Mouse (Mus musculus) spleen, embryonic (tissue): ENCODE measurements around the gene Siah3.

Source experiments
- CTCF ChIA-PET: fragments of 350-600 bp; sonication (Branson Sonifier 250); formaldehyde crosslinking; loops from one replicate; lab custom pipeline; 2022; lab: Charles Lee

Siah3 gene

DNA sequence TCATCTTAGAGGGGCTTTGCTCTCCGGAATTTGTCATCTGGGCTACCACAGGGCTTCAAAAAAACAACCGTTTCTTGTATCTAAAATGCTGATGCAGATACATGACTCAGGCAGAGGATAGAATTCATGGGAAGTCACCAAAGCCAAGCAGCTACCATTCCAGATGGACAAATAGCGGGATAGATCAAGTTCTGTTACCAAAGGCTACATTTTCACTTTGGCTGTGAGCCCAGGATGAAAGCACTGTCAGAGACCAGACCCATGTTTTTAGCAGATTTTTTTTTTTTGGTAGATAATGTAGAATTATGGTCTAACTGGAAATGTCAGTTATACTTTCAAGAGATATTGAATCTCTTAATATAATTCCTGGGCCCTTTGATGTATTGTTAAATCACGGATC, 7.4 kb downstream of the Siah3 start:
- CTCF ChIA-PET, result no interaction called here

DNA sequence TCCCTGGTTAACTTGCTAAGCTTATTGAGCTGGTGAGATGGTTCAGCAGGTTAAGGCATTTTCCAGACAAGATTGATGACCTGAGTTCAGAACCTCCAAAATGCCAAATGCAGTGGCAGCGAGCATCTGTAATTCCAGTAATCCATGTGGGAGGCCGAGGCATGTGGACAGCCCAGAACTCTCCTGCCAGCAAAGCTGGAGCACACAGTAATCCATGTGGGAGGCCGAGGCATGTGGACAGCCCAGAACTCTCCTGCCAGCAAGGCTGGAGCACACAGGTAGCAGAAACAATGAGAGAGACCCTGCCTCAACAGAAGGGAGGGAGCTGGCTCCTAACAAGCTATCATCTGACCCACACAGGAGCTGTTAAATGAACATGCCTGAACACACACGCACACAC, 13.2 kb downstream of the Siah3 start:
- CTCF ChIA-PET, result no interaction called here

DNA sequence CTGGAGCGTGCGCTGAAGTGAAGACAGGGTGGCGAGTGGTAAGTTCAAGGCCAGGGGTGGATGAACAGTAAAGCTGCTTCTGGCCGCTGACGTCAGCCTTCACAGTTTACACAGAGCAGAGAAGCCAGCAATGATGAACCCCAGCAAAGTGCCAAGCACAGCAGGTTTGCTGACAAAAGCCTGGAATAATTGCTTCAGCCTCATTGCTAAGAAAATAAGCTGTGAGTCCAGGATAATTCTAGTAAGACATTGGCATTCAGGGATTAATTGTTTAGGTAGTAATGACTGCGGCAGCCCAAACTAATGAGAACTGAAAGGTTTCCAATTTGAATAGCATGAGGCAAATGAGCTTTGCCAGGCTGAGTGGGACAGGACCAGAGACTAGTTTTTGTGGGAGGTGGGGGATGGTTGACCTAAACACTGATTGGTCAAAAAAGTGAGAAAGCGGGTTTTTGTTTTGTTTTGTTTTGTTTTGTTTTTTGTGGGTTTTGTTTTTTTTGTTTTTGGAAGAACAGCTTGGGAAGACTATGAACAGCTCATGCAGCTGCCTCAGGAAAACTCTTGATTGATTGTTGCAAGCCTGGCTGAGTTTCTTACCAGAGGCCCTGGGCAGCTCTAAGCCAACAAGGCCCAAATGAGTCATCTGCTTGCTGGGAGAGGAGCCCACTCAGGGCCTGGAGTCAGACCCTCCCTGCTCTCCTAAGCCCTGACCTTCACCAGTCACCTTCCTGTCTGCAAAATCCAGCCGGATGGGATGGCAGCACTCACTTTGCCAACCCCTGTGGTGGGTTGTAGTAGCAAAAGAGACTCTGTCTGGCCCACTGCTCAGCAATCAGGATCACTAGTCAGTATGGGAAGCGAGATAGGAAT, 17.5 kb downstream of the Siah3 start:
- CTCF ChIA-PET, result no interaction called here

DNA sequence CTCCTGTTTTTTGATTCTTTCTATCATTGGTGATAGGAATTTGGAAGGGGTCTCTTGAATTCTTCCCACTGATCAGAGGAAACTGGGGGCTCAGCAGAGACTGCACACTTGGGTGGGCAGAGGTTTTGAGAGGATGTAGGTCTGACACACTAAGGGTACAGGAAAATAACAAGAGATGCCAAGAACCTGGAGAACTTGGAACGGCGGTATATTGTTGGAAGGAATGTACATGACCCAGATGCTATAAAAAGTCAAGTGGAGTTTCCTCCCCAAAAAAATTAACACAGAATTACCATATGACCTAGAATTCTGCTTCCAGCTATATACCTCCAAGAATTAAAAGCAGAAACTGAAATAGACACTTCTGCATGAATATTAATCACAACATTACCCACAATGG, 20.1 kb downstream of the Siah3 start:
- CTCF ChIA-PET, result no interaction called here

- CTCF ChIA-PET, result no interaction called here
Observed at GRCm38 (mm10) chr14:75482231-75483175, 26.7 kb downstream of the Siah3 start.

- CTCF ChIA-PET, result no interaction called here
Observed at GRCm38 (mm10) chr14:75483176-75483546, 27.4 kb downstream of the Siah3 start.

DNA sequence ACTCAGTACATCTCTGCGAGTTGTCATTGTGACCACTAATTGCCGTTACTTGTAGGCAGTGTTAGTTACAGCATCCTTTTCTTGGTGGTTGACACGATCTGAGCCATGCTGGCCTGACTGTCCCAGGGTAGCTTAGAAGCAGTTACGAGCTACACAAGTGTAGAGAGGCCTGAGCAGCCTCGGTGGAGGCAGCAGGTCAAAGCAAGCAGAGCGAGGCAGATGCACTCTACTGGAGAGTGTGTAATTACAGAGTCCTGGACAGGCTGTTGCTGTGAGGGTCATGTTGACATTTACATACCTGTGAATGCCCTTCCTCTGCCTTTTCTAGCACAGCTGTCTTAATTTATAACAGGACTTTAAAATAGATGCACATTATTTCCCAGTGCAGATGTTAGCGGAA, 32.1 kb downstream of the Siah3 start:
- CTCF ChIA-PET, result no interaction called here

- CTCF ChIA-PET, result no interaction called here
Observed at GRCm38 (mm10) chr14:75493555-75494194, 37.9 kb downstream of the Siah3 start.

DNA sequence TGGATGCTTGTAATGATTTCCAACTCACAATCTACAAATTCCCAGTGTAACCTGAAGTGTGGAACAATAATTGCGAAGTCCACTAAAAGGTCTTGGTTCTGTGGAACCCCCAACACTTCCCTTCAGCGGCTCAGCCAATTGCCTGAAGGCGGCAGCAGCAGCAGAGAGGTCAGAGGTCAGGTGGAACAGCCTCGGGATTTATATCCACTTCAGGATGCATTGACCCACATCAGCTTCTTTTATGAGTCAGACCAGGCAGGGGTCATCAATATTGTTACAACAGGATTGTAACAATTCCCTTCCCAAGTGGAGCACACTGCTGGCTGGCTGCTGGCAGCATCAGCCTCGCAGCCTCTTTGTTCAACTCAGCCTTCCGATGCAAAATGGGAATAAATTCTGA, 39.1 kb downstream of the Siah3 start:
- CTCF ChIA-PET, result no interaction called here

- CTCF ChIA-PET, result no interaction called here
Observed at GRCm38 (mm10) chr14:75501501-75501990, 45.8 kb downstream of the Siah3 start.

DNA sequence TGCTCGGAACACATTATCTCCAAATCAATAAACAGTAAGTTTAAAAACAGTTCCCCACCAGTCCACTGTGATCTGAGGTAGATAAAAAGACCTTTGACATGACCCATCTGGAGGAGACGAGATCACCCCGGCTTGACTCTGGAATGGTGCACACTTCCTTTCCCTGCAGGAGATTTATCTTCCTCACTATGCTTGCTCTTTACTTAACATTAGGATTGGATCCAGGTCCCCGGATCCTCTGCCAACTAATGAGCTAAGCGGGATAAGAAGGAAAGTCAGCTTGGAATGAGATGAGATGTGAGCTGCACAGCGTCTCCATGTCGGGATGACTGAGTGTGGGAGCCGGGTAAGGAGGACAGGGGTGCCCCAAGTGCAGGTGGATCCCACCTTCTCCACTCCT, 46.7 kb downstream of the Siah3 start:
- CTCF ChIA-PET, result no interaction called here

DNA sequence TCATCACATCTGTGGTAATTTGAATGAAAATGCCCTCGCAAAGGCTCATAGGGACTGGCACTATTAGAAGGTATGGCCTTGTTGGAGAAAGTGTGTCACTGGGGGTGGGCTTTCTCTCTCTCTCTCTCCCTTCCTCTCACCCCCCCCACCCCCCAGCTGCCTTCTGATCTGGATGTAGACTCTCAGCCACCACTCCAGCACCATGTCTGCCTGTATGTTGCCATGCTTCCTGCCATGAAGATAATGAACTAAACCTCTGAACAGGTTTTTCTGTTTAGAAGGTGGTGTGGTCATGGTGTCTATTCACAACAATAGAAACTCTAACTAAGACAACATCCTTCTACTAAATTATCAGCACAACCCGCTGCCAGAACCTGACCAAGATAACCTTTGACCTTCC, 48.5 kb downstream of the Siah3 start:
- CTCF ChIA-PET, result no interaction called here

DNA sequence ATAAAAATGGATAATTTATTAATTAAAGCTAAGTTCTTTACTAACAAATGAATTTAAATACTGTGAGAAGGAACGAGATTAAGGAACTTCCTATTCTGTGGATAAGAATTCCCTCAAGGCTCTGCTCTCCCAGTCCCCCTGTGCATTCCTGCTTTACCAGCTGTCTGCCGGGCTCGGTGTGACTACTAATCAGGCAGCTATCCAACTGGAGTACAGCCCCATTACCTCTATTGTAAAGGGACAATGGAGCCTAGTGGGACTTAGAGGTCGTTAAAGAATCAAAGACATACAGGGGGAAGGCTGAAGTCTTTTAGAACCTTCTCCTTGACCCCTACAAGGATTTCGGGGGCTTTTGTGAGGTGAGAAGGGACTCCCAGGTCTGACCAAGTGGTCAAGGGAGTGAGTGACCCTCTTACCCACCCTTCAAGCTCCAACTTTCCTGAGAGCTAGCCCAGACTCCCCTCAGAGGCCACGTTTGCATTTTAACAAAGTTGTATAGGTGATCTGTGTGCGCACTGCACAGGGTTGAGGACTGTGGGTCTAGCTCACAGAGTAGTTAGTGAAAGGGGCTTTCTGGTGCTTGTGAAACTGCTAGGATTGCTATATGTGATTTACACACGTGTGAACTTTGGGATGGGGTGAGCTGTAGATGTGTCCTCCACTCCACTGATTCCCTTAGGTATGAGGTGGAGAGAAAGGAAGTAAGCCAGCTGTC, 49.5 kb downstream of the Siah3 start:
- CTCF ChIA-PET, result no interaction called here

- CTCF ChIA-PET, result no interaction called here
Observed at GRCm38 (mm10) chr14:75506246-75506645, 50.5 kb downstream of the Siah3 start.

GRCm38 (mm10) chr14:75510125-75510524, 54.3 kb downstream of the Siah3 start:
- CTCF ChIA-PET, result no interaction called here

GRCm38 (mm10) chr14:75512946-75513345, 57.2 kb downstream of the Siah3 start:
- CTCF ChIA-PET, result no interaction called here

GRCm38 (mm10) chr14:75516161-75516560, 60.4 kb downstream of the Siah3 start:
- CTCF ChIA-PET, result no interaction called here

GRCm38 (mm10) chr14:75516917-75517595, 61.3 kb downstream of the Siah3 start:
- CTCF ChIA-PET, result interaction anchor here (0.6 kb wide), 1 partner anchor 9 kb away, joined by 12 read pairs; no protein-coding TSS in a partner anchor

GRCm38 (mm10) chr14:75518196-75518887, 62.6 kb downstream of the Siah3 start:
- CTCF ChIA-PET, result no interaction called here

GRCm38 (mm10) chr14:75518899-75519298, 63.1 kb downstream of the Siah3 start:
- CTCF ChIA-PET, result no interaction called here
